In the genomic region with DNA sequence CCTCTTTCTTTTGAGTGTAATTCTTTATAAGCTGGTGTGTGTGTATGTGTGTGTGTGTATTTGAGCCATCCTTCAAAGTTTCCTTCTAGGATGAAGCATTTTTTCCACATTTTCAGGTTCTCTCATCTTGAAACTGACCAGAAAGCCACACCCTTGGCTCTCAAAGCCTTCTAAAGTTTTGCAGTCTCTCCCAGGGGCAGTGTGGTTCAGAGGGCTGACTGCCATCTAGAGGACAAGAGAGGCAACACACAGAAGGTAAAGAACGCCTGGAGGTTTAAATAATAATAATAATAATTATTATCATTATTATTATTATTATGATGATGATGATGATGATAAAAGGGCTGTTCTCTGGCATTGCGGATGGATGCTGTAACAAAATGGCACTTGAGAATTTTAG, we compare ENCODE assay signal across 12 mouse cellular contexts.
DNase-seq lines count a peak whose midpoint lies in the region; ATAC-seq and TF ChIP-seq lines count a peak whose summit lies in the region.
"Had no signal": no experiment of that assay in that cellular context is flagged by ENCODE, and none has a peak within 500 bp of the region (broad histone marks: within the 10 kb centered on the region; RNA-seq: fewer than 3 reads in every experiment).

No protein-coding gene starts in this region.

- no peaks in the 10 kb centered on the region for H3K36me3 ChIP-seq in heart, embryonic 11.5 days (ENCODE audit: control insufficient read depth, insufficient read depth, low read length)
- H3K36me3 ChIP-seq in neural tube, embryonic 11.5 days (ENCODE audit: control insufficient read depth, insufficient read depth, low read length), result no peaks in the 10 kb centered on the region
- H3K36me3 ChIP-seq in stomach, postnatal 0 days (ENCODE audit: control insufficient read depth, insufficient read depth, low read length), result no peaks in the 10 kb centered on the region
- H3K36me3 ChIP-seq: liver, embryonic 15.5 days; stomach, embryonic 15.5 days had no signal

- no peaks in the 10 kb centered on the region for H3K27me3 ChIP-seq in heart, embryonic 11.5 days (ENCODE audit: control insufficient read depth, insufficient read depth, low read length)
- H3K27me3 ChIP-seq in neural tube, embryonic 11.5 days (ENCODE audit: control insufficient read depth, insufficient read depth, low read length), result no peaks in the 10 kb centered on the region
- H3K27me3 ChIP-seq in stomach, postnatal 0 days (ENCODE audit: control insufficient read depth, insufficient read depth, low read length), result no peaks in the 10 kb centered on the region
- H3K27me3 ChIP-seq: liver, embryonic 15.5 days; stomach, embryonic 15.5 days had no signal

- no peak overlapping the region for H3K9ac ChIP-seq in heart, embryonic 11.5 days (ENCODE audit: low read depth, low read length)
- H3K9ac ChIP-seq in neural tube, embryonic 11.5 days (ENCODE audit: low read length), result no peak overlapping the region
- H3K9ac ChIP-seq in stomach, postnatal 0 days (ENCODE audit: low read length), result no peak overlapping the region
- H3K9ac ChIP-seq: liver, embryonic 15.5 days; stomach, embryonic 15.5 days had no signal

- no peaks in the 10 kb centered on the region for H3K4me1 ChIP-seq in heart, embryonic 11.5 days (ENCODE audit: control insufficient read depth, insufficient read depth, low read length)
- no peaks in the 10 kb centered on the region for H3K4me1 ChIP-seq in neural tube, embryonic 11.5 days (ENCODE audit: control insufficient read depth, insufficient read depth, low read length)
- H3K4me1 ChIP-seq in stomach, postnatal 0 days (replicated peaks; ENCODE audit: control insufficient read depth, insufficient read depth), result no peaks in the 10 kb centered on the region
- H3K4me1 ChIP-seq: liver, embryonic 15.5 days; stomach, embryonic 15.5 days had no signal

- intact Hi-C loops in heart, postnatal 14 days (cut with DNase I), result loop anchor here (5.0 kb wide), 1 partner anchor 557 kb away; no protein-coding TSS in a partner anchor

- no peaks in the 10 kb centered on the region for H3K9me3 ChIP-seq in heart, embryonic 11.5 days (replicated peaks; ENCODE audit: control insufficient read depth, low read length)
- H3K9me3 ChIP-seq in neural tube, embryonic 11.5 days (ENCODE audit: control insufficient read depth, low read length), result no peaks in the 10 kb centered on the region
- H3K9me3 ChIP-seq in stomach, postnatal 0 days (ENCODE audit: control insufficient read depth, low read length), result no peaks in the 10 kb centered on the region
- H3K9me3 ChIP-seq: liver, embryonic 15.5 days; stomach, embryonic 15.5 days had no signal

- 65% methylated on average over 2 of the region's 2 CpGs for WGBS in heart, embryonic 11.5 days (ENCODE audit: insufficient replicate concordance)
- 76% methylated on average over 2 of the region's 2 CpGs for WGBS in neural tube, embryonic 11.5 days
- 64% methylated on average over 2 of the region's 2 CpGs for WGBS in stomach, postnatal 0 days

- peak; percentile 19 for DNase-seq in adrenal gland, postnatal 10 days
- DNase-seq in adrenal gland, adult 8-10 months, result no peak
- peak; percentile 3 to 27 for DNase-seq in heart, postnatal 14 days
- DNase-seq in neural tube, embryonic 11.5 days (ENCODE audit: low spot score), result no peak
- no peak for DNase-seq in neural tube, embryonic 10.5 days (ENCODE audit: extremely low spot score, low spot score)
- DNase-seq in stomach, postnatal 0 days (ENCODE audit: low spot score), result no peak
- no peak for DNase-seq in right cerebral cortex, postnatal 10 days (ENCODE audit: low spot score in 2 of 2)
- DNase-seq: gastrocnemius, postnatal 25 days had no signal

- ATAC-seq in heart, embryonic 11.5 days (replicated peaks; ENCODE audit: insufficient number of reproducible peaks, low FRiP score, low TSS enrichment), result no peak
- peak; percentile 64; the same call in 1 of the 2 replicates for ATAC-seq in neural tube, embryonic 11.5 days (ENCODE audit: insufficient read depth, low FRiP score, low TSS enrichment)
- no peak for ATAC-seq in stomach, postnatal 0 days (ENCODE audit: low FRiP score, low TSS enrichment)
- ATAC-seq: activated CD4-positive, CD25-positive, alpha-beta regulatory T cell, adult 4 months had no signal

- no peak overlapping the region for H3K4me3 ChIP-seq in heart, embryonic 11.5 days (ENCODE audit: low read depth, low read length)
- H3K4me3 ChIP-seq in neural tube, embryonic 11.5 days (ENCODE audit: low read depth, low read length), result no peak overlapping the region
- H3K4me3 ChIP-seq in stomach, postnatal 0 days (ENCODE audit: low read depth, low read length), result no peak overlapping the region
- H3K4me3 ChIP-seq: liver, embryonic 15.5 days; stomach, embryonic 15.5 days had no signal

- no peak overlapping the region for H3K4me2 ChIP-seq in heart, embryonic 11.5 days
- no peak overlapping the region for H3K4me2 ChIP-seq in neural tube, embryonic 11.5 days (ENCODE audit: low read depth)
- no peak overlapping the region for H3K4me2 ChIP-seq in stomach, postnatal 0 days (replicated peaks; ENCODE audit: low read depth)
- H3K4me2 ChIP-seq: liver, embryonic 15.5 days; stomach, embryonic 15.5 days had no signal

- TF ChIP-seq CTCF in stomach, postnatal 0 days (IDR thresholded peaks at IDR 0.05; ENCODE audit: low read depth), result peak; percentile 62

- no peak for TF ChIP-seq EP300 in stomach, postnatal 0 days (optimal IDR thresholded peaks at IDR 0.05)

- no peak overlapping the region for H3K27ac ChIP-seq in heart, embryonic 11.5 days (ENCODE audit: low read depth, low read length)
- no peak overlapping the region for H3K27ac ChIP-seq in neural tube, embryonic 11.5 days (ENCODE audit: low read depth, low read length)
- H3K27ac ChIP-seq in stomach, postnatal 0 days (replicated peaks), result no peak overlapping the region
- H3K27ac ChIP-seq: liver, embryonic 15.5 days; stomach, embryonic 15.5 days had no signal

Comparison
In these comparisons a context has a peak if more than half of its experiments do, and no peak if none do; other contexts are left out.
1. DNase-seq: peak in adrenal gland, postnatal 10 days (single experiment) and heart, postnatal 14 days (2 of 2); none in adrenal gland, adult 8-10 months (single experiment), neural tube, embryonic 11.5 days (single experiment), neural tube, embryonic 10.5 days (single experiment), stomach, postnatal 0 days (single experiment) and right cerebral cortex, postnatal 10 days (0 of 2).